In the genomic region with DNA sequence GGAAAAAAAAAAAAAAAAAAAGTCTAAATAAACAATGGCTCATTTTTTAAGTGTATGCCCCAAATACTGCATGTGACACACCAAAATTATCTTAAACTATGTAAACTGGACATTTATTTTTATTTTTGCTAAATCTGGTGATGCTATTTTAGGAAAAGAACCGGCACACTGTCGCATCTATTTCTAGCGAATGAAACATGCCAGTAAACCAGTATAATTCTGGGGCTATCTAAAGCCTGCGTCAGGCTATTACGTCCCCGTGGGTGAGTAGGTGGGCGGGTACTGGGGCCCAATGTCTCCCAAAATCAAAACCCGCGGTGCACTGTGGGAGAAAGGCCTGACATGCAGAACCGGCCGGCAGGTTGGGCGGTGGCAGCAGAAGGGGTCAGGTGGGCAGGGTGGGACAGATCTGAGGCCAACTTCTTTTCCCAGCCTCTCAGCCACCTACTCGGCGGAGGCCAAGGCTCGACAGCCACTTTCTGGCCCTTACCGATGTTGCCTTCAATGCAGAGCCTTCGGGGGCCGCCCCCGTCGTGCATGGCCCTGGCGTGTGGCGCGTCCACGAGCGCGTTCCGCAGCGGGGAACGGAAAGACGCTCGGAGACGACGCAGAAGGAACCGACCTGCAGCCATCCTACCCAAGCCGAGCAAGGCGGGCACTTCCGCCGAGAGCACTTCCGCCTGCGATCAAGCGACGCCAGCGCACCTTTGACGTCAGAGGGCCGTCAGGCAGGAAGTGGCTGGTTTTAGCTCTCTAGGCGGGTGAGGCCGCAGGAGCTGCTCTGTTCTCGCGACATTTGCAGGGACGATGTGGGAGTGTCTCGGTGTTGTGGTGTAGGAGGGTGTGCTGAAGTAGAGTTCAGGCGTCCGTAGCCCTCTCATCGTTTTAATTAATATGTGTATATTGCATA, we compare ENCODE assay signal across 7 mouse cellular contexts. TPM values are rescaled to one million over a fixed set of nuclear protein-coding genes. Genes with fewer than 3 reads are reported as not detected.
DNase-seq lines count a peak whose midpoint lies in the region; ATAC-seq and TF ChIP-seq lines count a peak whose summit lies in the region.

Dguok (minus strand) TSS at position 712 of the 910 bp plus-strand sequence.

- H3K27me3 ChIP-seq in embryonic facial prominence, embryonic 10.5 days (replicated peaks; ENCODE audit: low read depth, poor library complexity, severe bottlenecking): no peaks in the 10 kb centered on the region
- no peaks in the 10 kb centered on the region for H3K27me3 ChIP-seq in intestine, postnatal 0 days (replicated peaks; ENCODE audit: control insufficient read depth, insufficient read depth, low read length)
- H3K27me3 ChIP-seq in midbrain, embryonic 12.5 days: no peaks in the 10 kb centered on the region
- no peaks in the 10 kb centered on the region for H3K27me3 ChIP-seq in small intestine, adult 2 months (ENCODE audit: control insufficient read depth, insufficient read depth, low read length)

- H3K36me3 ChIP-seq in embryonic facial prominence, embryonic 10.5 days (replicated peaks): peaks cover 7% of the 10 kb centered on the region; the same call in 1 of the 2 replicates
- no peaks in the 10 kb centered on the region for H3K36me3 ChIP-seq in intestine, postnatal 0 days (ENCODE audit: control insufficient read depth, insufficient read depth)
- H3K36me3 ChIP-seq in midbrain, embryonic 12.5 days: no peaks in the 10 kb centered on the region
- H3K36me3 ChIP-seq in small intestine, adult 2 months (ENCODE audit: control insufficient read depth, insufficient read depth, low read length): no peaks in the 10 kb centered on the region

- WGBS in embryonic facial prominence, embryonic 10.5 days: under 1% methylated on average over 54 of the region's 54 CpGs
- WGBS in intestine, postnatal 0 days: under 1% methylated on average over 54 of the region's 54 CpGs
- under 1% methylated on average over 54 of the region's 54 CpGs for WGBS in midbrain, embryonic 12.5 days
- under 1% methylated on average over 54 of the region's 54 CpGs for WGBS in small intestine, adult 2 months

- peak within 1 kb of the TSS; percentile 69 for H3K9ac ChIP-seq in intestine, postnatal 0 days (ENCODE audit: low read depth, low read length)
- H3K9ac ChIP-seq in midbrain, embryonic 12.5 days (replicated peaks): peak within 1 kb of the TSS; percentile 88

- peak within 1 kb of the TSS; percentile 86 for H3K4me2 ChIP-seq in intestine, postnatal 0 days (replicated peaks; ENCODE audit: low read depth)
- peak within 1 kb of the TSS; percentile 64 for H3K4me2 ChIP-seq in midbrain, embryonic 12.5 days (replicated peaks)

- peak; percentile 89 for TF ChIP-seq POLR2A in small intestine, adult 2 months (IDR thresholded peaks at IDR 0.05; ENCODE audit: low read depth, low read length)

- peak within 1 kb of the TSS; percentile 89 for H3K4me3 ChIP-seq in embryonic facial prominence, embryonic 10.5 days
- H3K4me3 ChIP-seq in intestine, postnatal 0 days (ENCODE audit: low read depth, low read length): peak within 1 kb of the TSS; percentile 67
- peak within 1 kb of the TSS; percentile 88 for H3K4me3 ChIP-seq in midbrain, embryonic 12.5 days
- H3K4me3 ChIP-seq in small intestine, adult 2 months (ENCODE audit: low read depth, low read length): peak within 1 kb of the TSS; percentile 75

- H3K9me3 ChIP-seq in embryonic facial prominence, embryonic 10.5 days: no peaks in the 10 kb centered on the region
- H3K9me3 ChIP-seq in intestine, postnatal 0 days (ENCODE audit: control insufficient read depth): no peaks in the 10 kb centered on the region
- H3K9me3 ChIP-seq in midbrain, embryonic 12.5 days: no peaks in the 10 kb centered on the region

- intact Hi-C loops in left cerebral cortex, postnatal 4 days (cut with DNase I): no loop called here

- peaks cover 18% of the 10 kb centered on the region for H3K4me1 ChIP-seq in embryonic facial prominence, embryonic 10.5 days
- no peaks in the 10 kb centered on the region for H3K4me1 ChIP-seq in intestine, postnatal 0 days (replicated peaks; ENCODE audit: control insufficient read depth, insufficient read depth, low read length)
- peaks cover 13% of the 10 kb centered on the region for H3K4me1 ChIP-seq in midbrain, embryonic 12.5 days
- peaks cover 5% of the 10 kb centered on the region; the same call in 1 of the 2 replicates for H3K4me1 ChIP-seq in small intestine, adult 2 months (ENCODE audit: control insufficient read depth, insufficient read depth, insufficient read length, low read length)

- peak; percentile 97 for DNase-seq in adrenal gland, postnatal 10 days
- peak; percentile 98 for DNase-seq in embryonic facial prominence, embryonic 10.5 days (ENCODE audit: low spot score)
- no peak for DNase-seq in gonadal fat pad, adult 2 months (ENCODE audit: low read depth)
- peak; percentile 97 for DNase-seq in left cerebral cortex, postnatal 4 days

- peak within 1 kb of the TSS; percentile 91 for H3K27ac ChIP-seq in embryonic facial prominence, embryonic 10.5 days (replicated peaks)
- peak within 1 kb of the TSS; percentile 85 for H3K27ac ChIP-seq in intestine, postnatal 0 days (ENCODE audit: low read depth, low read length)
- H3K27ac ChIP-seq in midbrain, embryonic 12.5 days (replicated peaks): peak within 1 kb of the TSS; percentile 91
- H3K27ac ChIP-seq in small intestine, adult 2 months (ENCODE audit: insufficient read depth, low read depth, low read length): peak within 1 kb of the TSS; percentile 92

- no peak for TF ChIP-seq CTCF in intestine, postnatal 0 days (IDR thresholded peaks at IDR 0.05; ENCODE audit: low read depth)
- no peak for TF ChIP-seq CTCF in small intestine, adult 2 months (IDR thresholded peaks at IDR 0.05; ENCODE audit: extremely low read depth, insufficient read length, insufficient replicate concordance, low read depth, low read length)

- peak; percentile 96 for ATAC-seq in intestine, postnatal 0 days
- peak; percentile 99 for ATAC-seq in midbrain, embryonic 12.5 days (ENCODE audit: low FRiP score, low read depth)

RNA-seq across cellular contexts. Expression of gene Dguok, which starts in this region (rescaled TPM):
- 10 to 100 TPM; 38.0 to 50.0 TPM for total RNA-seq in adrenal gland, postnatal 10 days (2021)
- polyA plus RNA-seq in embryonic facial prominence, embryonic 10.5 days (2016; fragmentation: Nextera tagmentation; extraction: Ambion mirVana): 61.0 and 62.1 TPM in 2 replicates
- polyA plus RNA-seq in gonadal fat pad, adult 2 months (2012; rRNA removed): 80.1 and 80.7 TPM in 2 replicates
- polyA plus RNA-seq in intestine, postnatal 0 days (2015; fragmentation: Nextera tagmentation; extraction: Ambion mirVana): 30.9 and 33.7 TPM in 2 replicates
- 10 to 100 TPM; 31.3 to 34.8 TPM for total RNA-seq in left cerebral cortex, postnatal 4 days (2021)
- 57.3 and 62.6 TPM in 2 replicates for polyA plus RNA-seq in midbrain, embryonic 12.5 days (2016; fragmentation: Nextera tagmentation; extraction: Ambion mirVana)
- polyA plus RNA-seq in small intestine, adult 2 months (2012; rRNA removed): 12.4 and 19.7 TPM in 2 replicates
